Mouse (Mus musculus) myocyte (in vitro differentiated cells): ENCODE results near the gene Fam129a. TPM values are rescaled to one million over a fixed set of nuclear protein-coding genes. Genes with fewer than 3 reads are reported as not detected.
"Not testable (repeated sequence)": the region's sequence is repeated elsewhere in the genome, so short reads cannot be mapped to it uniquely, and the experiment has no call there.

Experiments used
- H3K27me3 ChIP-seq: one replicate; pipeline ENCODE4 v1.6.1; 2011; ENCODE audit not compliant: control insufficient read depth, insufficient read depth, insufficient read length
- H3K36me3 ChIP-seq: one replicate; pipeline ENCODE4 v1.6.1; 2011; ENCODE audit not compliant: control insufficient read depth, insufficient read depth
- H3K4me2 ChIP-seq: one replicate; pipeline ENCODE4 v1.6.1; 2011; ENCODE audit warnings: low read depth, control low read depth
- H3K4me3 ChIP-seq: one replicate; pipeline ENCODE4 v1.5.1; 2011; ENCODE audit warnings: mild to moderate bottlenecking, control low read depth, moderate library complexity
- H3K79me2 ChIP-seq: one replicate; pipeline ENCODE4 v1.6.1; 2011; ENCODE audit not compliant: control insufficient read depth, insufficient read depth
- H3ac ChIP-seq: one replicate; pipeline ENCODE4 v1.6.1; 2011; ENCODE audit not compliant: control insufficient read depth, insufficient read length
- CEBPB ChIP-seq: IDR thresholded peaks from 2 replicates; pipeline ENCODE4 v1.6.1; 2011; ENCODE audit warnings: mild to moderate bottlenecking, moderate library complexity; ENCODE audit not compliant: poor library complexity, insufficient read depth, severe bottlenecking
- E2F4 ChIP-seq: IDR thresholded peaks from one replicate; pipeline ENCODE4 v1.6.1; 2011; ENCODE audit warnings: mild to moderate bottlenecking, control low read depth, moderate library complexity; ENCODE audit not compliant: insufficient read depth
- MAX ChIP-seq: IDR thresholded peaks from one replicate; pipeline ENCODE4 v1.6.1; 2011; ENCODE audit warnings: low read depth, mild to moderate bottlenecking, control low read depth
- MYOD1 ChIP-seq, 3 experiments: IDR thresholded peaks; one replicate each; pipeline ENCODE4 v1.6.1; 2011; ENCODE audit warnings: control low read depth in 2 of 3, low read depth in 2 of 3, mild to moderate bottlenecking in 2 of 3, moderate library complexity in 1 of 3; ENCODE audit not compliant: insufficient read length in 2 of 3, control insufficient read depth in 1 of 3
- MYOG ChIP-seq, 3 experiments: IDR thresholded peaks; one replicate each; pipeline ENCODE4 v1.6.1; 2011; ENCODE audit warnings: control low read depth in 2 of 3, low read depth in 2 of 3, mild to moderate bottlenecking in 2 of 3; ENCODE audit not compliant: insufficient read length in 2 of 3, control insufficient read depth in 1 of 3, insufficient read depth in 1 of 3
- POLR2A ChIP-seq: IDR thresholded peaks from one replicate; pipeline ENCODE4 v1.6.1; 2011; ENCODE audit warnings: low read depth, mild to moderate bottlenecking, control low read depth, moderate library complexity; ENCODE audit not compliant: insufficient read length
- POLR2AphosphoS2 ChIP-seq: IDR thresholded peaks from one replicate; pipeline ENCODE4 v1.6.1; 2011; ENCODE audit warnings: low read depth, control low read depth; ENCODE audit not compliant: insufficient read length
- REST ChIP-seq: IDR thresholded peaks from one replicate; pipeline ENCODE4 v1.6.1; 2011; ENCODE audit warnings: mild to moderate bottlenecking, control low read depth, moderate library complexity; ENCODE audit not compliant: insufficient read depth, insufficient read length
- SRF ChIP-seq: IDR thresholded peaks from one replicate; pipeline ENCODE4 v1.6.1; 2011; ENCODE audit warnings: low read depth; ENCODE audit not compliant: control insufficient read depth, insufficient read length
- TCF12 ChIP-seq: IDR thresholded peaks from one replicate; pipeline ENCODE4 v1.6.1; 2011; ENCODE audit warnings: mild to moderate bottlenecking, control low read depth; ENCODE audit not compliant: poor library complexity, insufficient read depth, severe bottlenecking
- TCF3 ChIP-seq: IDR thresholded peaks from one replicate; pipeline ENCODE4 v1.6.1; 2011; ENCODE audit warnings: low read depth, control low read depth; ENCODE audit not compliant: insufficient read length
- USF1 ChIP-seq: IDR thresholded peaks from one replicate; pipeline ENCODE4 v1.6.1; 2011; ENCODE audit warnings: low read depth, mild to moderate bottlenecking, control low read depth, moderate library complexity
- polyA plus RNA-seq: library from polyadenylated mRNA; unstranded; fragments of >200 nt; fragmentation: generic; extraction: Trizol; gene quantifications from one replicate; pipeline ENCODE4 v1.2.1, GENCODE M21; 2012; ENCODE audit warnings: missing spikeins

The Fam129a gene
- polyA plus RNA-seq, 1 experiment, result 2.7 TPM

GRCm38 (mm10) chr1:151741199-151741621 is 170.2 kb downstream of the Fam129a start:
- no peak for TF ChIP-seq SRF
- TF ChIP-seq POLR2AphosphoS2, result no peak
- TF ChIP-seq TCF3, result no peak
- no peak for TF ChIP-seq USF1
- no peak for TF ChIP-seq MYOD1 (IDR thresholded peaks at IDR 0.05; ENCODE audit: control insufficient read depth in 1 of 3, insufficient read length in 2 of 3, low read depth in 2 of 3)
- no peak for TF ChIP-seq MYOG (IDR thresholded peaks at IDR 0.05; ENCODE audit: control insufficient read depth in 1 of 3, insufficient read depth in 1 of 3, insufficient read length in 2 of 3, low read depth in 2 of 3)
- TF ChIP-seq TCF12, result no peak
- no peak for TF ChIP-seq REST
- no peak for TF ChIP-seq POLR2A
- TF ChIP-seq E2F4, result no peak
- no peak for TF ChIP-seq MAX
- Histone ChIP-seq H3K79me2 (no peaks in the 10 kb centered on the region), H3K4me3 (no peak overlapping the region), H3ac (no peak overlapping the region), H3K36me3 (no peaks in the 10 kb centered on the region), H3K4me2 (no peak overlapping the region), H3K27me3 (peaks cover 40% of the 10 kb centered on the region)

- not testable (repeated sequence) for H3K4me3 ChIP-seq, H3K27me3 ChIP-seq, H3K4me2 ChIP-seq, H3K79me2 ChIP-seq, H3K36me3 ChIP-seq, H3ac ChIP-seq
Observed at GRCm38 (mm10) chr1:151749894-151750293, 178.9 kb downstream of the Fam129a start.

- no peaks in the 10 kb centered on the region for H3K36me3 ChIP-seq
- no peak overlapping the region for H3K4me3 ChIP-seq
- no peaks in the 10 kb centered on the region for H3K27me3 ChIP-seq
- TF ChIP-seq MYOG (IDR thresholded peaks at IDR 0.05; ENCODE audit: control insufficient read depth in 1 of 3, insufficient read depth in 1 of 3, insufficient read length in 2 of 3, low read depth in 2 of 3), result no peak
- no peak for TF ChIP-seq MAX
- TF ChIP-seq REST, result no peak
- no peak for TF ChIP-seq USF1
- no peak overlapping the region for H3ac ChIP-seq
- peaks cover 23% of the 10 kb centered on the region for H3K79me2 ChIP-seq
- H3K4me2 ChIP-seq, result no peak overlapping the region
Observed at GRCm38 (mm10) chr1:151752946-151753345, 182.0 kb downstream of the Fam129a start.

- Histone ChIP-seq H3K79me2 (peaks cover 28% of the 10 kb centered on the region), H3K4me3 (no peak overlapping the region), H3ac (no peak overlapping the region), H3K36me3 (no peaks in the 10 kb centered on the region), H3K4me2 (no peak overlapping the region), H3K27me3 (no peaks in the 10 kb centered on the region)
- TF ChIP-seq E2F4 (no peak), POLR2A (no peak), TCF3 (no peak), USF1 (no peak), SRF (no peak), MAX (no peak), TCF12 (no peak), REST (no peak), POLR2AphosphoS2 (no peak), CEBPB (no peak), MYOG (IDR thresholded peaks at IDR 0.05; ENCODE audit: control insufficient read depth in 1 of 3, insufficient read depth in 1 of 3, insufficient read length in 2 of 3, low read depth in 2 of 3) (no peak), MYOD1 (IDR thresholded peaks at IDR 0.05; ENCODE audit: control insufficient read depth in 1 of 3, insufficient read length in 2 of 3, low read depth in 2 of 3) (no peak)
Observed at GRCm38 (mm10) chr1:151753374-151753929, 182.5 kb downstream of the Fam129a start.

- Histone ChIP-seq H3K27me3 (no peaks in the 10 kb centered on the region), H3K4me2 (peak overlapping the region; percentile 85), H3K4me3 (peak overlapping the region; percentile 77), H3K36me3 (no peaks in the 10 kb centered on the region), H3K79me2 (peaks cover 34% of the 10 kb centered on the region), H3ac (no peak overlapping the region)
- TF ChIP-seq MYOD1 (IDR thresholded peaks at IDR 0.05; ENCODE audit: control insufficient read depth in 1 of 3, insufficient read length in 2 of 3, low read depth in 2 of 3) (peak in 1 of 3 experiments; percentile 36), CEBPB (peak; percentile 79), TCF3 (no peak), USF1 (no peak), MYOG (IDR thresholded peaks at IDR 0.05; ENCODE audit: control insufficient read depth in 1 of 3, insufficient read depth in 1 of 3, insufficient read length in 2 of 3, low read depth in 2 of 3) (peak in 1 of 3 experiments; percentile 46)
Observed at GRCm38 (mm10) chr1:151754028-151754489, 183.1 kb downstream of the Fam129a start.
